Mouse (Mus musculus) erythroblast, embryonic 14.5 days (primary cell): Measurements from ENCODE around the gene Fam107b.

ENCODE experiments used
- GATA1 ChIP-seq: IDR thresholded peaks from 2 replicates; pipeline ENCODE4 v1.6.1; 2012; ENCODE audit warnings: low read length, inconsistent platforms, mixed read lengths
- TAL1 ChIP-seq: IDR thresholded peaks from 3 replicates; pipeline ENCODE4 v1.6.1; 2012; ENCODE audit warnings: low read length, inconsistent platforms, mixed read lengths

GRCm38 (mm10) chr2:3629741-3630140, 59.5 kb downstream of the Fam107b start:
- TF ChIP-seq GATA1 (no peak), TAL1 (no peak)
